Mouse (Mus musculus): ENCODE results near the gene Tmem203. TPM values are rescaled to one million over a fixed set of nuclear protein-coding genes. Genes with fewer than 3 reads are reported as not detected.

Gene Tmem203
- polyA plus RNA-seq, 1 experiment, result 31.9 TPM

- WGBS, result 13% methylated on average over 8 of the region's 8 CpGs
- peaks cover 34% of the 10 kb centered on the region for H3K4me1 ChIP-seq (ENCODE audit: control insufficient read depth, insufficient read depth, low read length)
Measured at GRCm38 (mm10) chr2:25297093-25297492, 41.9 kb downstream of the Tmem203 start.

GRCm38 (mm10) chr2:25298046-25298445 lies 42.8 kb downstream of the Tmem203 start:
- TF ChIP-seq CTCF (IDR thresholded peaks at IDR 0.05; ENCODE audit: borderline replicate concordance, insufficient read depth, low read depth, low read length), result no peak
- TF ChIP-seq POLR2A (IDR thresholded peaks at IDR 0.05; ENCODE audit: borderline replicate concordance, insufficient read depth, low read length), result no peak
- peaks cover 30% of the 10 kb centered on the region for H3K4me1 ChIP-seq (ENCODE audit: control insufficient read depth, insufficient read depth, low read length)
- no peaks in the 10 kb centered on the region for H3K27me3 ChIP-seq (ENCODE audit: control insufficient read depth, insufficient read depth, low read length)
- 14% methylated on average over 10 of the region's 10 CpGs for WGBS
- H3K27ac ChIP-seq (ENCODE audit: insufficient read depth, low read length), result no peak overlapping the region; the same call in 1 of the 2 replicates
- no peak overlapping the region for H3K4me3 ChIP-seq (replicated peaks; ENCODE audit: insufficient read depth, low read depth, low read length)
- DNase-seq, result peak; percentile 68 to 79

More at GRCm38 (mm10) chr2:25297093-25297492, 41.9 kb downstream of the Tmem203 start:
- no peak overlapping the region; the same call in 1 of the 2 replicates for H3K27ac ChIP-seq (ENCODE audit: insufficient read depth, low read length)
- H3K4me3 ChIP-seq (replicated peaks; ENCODE audit: insufficient read depth, low read depth, low read length), result no peak overlapping the region
- TF ChIP-seq CTCF (IDR thresholded peaks at IDR 0.05; ENCODE audit: borderline replicate concordance, insufficient read depth, low read depth, low read length), result no peak
- TF ChIP-seq POLR2A (IDR thresholded peaks at IDR 0.05; ENCODE audit: borderline replicate concordance, insufficient read depth, low read length), result no peak
- peak; percentile 54 to 56 for DNase-seq
- no peaks in the 10 kb centered on the region for H3K27me3 ChIP-seq (ENCODE audit: control insufficient read depth, insufficient read depth, low read length)

- Histone ChIP-seq H3K27ac (ENCODE audit: insufficient read depth, low read length) (peak overlapping the region; percentile 70), H3K27me3 (ENCODE audit: control insufficient read depth, insufficient read depth, low read length) (no peaks in the 10 kb centered on the region), H3K4me1 (ENCODE audit: control insufficient read depth, insufficient read depth, low read length) (peaks cover 31% of the 10 kb centered on the region), H3K4me3 (replicated peaks; ENCODE audit: insufficient read depth, low read depth, low read length) (no peak overlapping the region)
- peak in 1 of 2 experiments; percentile 34 for DNase-seq
- WGBS, result 20% methylated on average over 3 of the region's 3 CpGs
- TF ChIP-seq POLR2A (IDR thresholded peaks at IDR 0.05; ENCODE audit: borderline replicate concordance, insufficient read depth, low read length) (no peak), CTCF (IDR thresholded peaks at IDR 0.05; ENCODE audit: borderline replicate concordance, insufficient read depth, low read depth, low read length) (no peak)
Measured at GRCm38 (mm10) chr2:25303452-25303851, 48.2 kb downstream of the Tmem203 start.

DNA sequence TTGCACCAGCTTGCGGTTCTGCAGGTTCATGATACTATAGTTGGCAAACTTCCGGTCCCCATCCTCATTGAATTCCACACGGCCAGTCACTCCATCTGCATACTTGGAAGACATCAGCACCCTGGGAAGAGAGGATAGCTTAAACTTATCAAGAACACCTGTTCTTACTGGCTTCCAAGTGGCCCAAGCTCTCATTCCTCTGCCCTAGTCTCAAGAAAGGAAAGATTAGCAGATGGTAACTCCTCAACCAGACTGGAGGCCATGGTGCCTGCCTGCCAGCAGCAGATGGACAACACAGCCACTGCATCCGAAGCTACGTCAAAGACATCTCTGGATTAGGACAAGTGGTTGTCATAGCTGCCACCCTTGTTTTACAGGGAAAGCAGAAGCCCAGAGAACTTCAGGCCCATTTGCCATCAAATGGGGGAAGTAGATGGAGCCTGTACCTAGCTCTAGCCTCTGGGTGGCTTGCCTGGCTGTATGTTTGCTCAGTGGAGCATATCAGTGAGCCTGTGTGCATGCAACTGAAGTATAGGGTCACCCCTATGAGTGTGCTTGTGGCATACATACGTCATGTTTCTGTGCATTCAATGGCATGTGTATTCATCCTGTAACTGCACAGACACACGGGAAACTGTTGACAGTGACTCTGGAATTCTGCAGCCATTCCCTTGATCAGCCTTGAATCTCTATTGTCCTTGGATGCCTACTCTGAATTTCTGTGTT lies 48.9 kb downstream of the Tmem203 start:
- no peak overlapping the region for H3K4me3 ChIP-seq (replicated peaks; ENCODE audit: insufficient read depth, low read depth, low read length)
- peak overlapping the region; percentile 36 for H3K27ac ChIP-seq (ENCODE audit: insufficient read depth, low read length)

GRCm38 (mm10) chr2:25304657-25305541 lies 49.7 kb downstream of the Tmem203 start:
- H3K4me1 ChIP-seq (ENCODE audit: control insufficient read depth, insufficient read depth, low read length), result peaks cover 32% of the 10 kb centered on the region
- 0 out of 2 replicates have a peak, but pooled peaks have one; percentile 18 for TF ChIP-seq POLR2A (IDR thresholded peaks at IDR 0.05; ENCODE audit: borderline replicate concordance, insufficient read depth, low read length)
- TF ChIP-seq CTCF (IDR thresholded peaks at IDR 0.05; ENCODE audit: borderline replicate concordance, insufficient read depth, low read depth, low read length), result no peak
- no peak overlapping the region for H3K4me3 ChIP-seq (replicated peaks; ENCODE audit: insufficient read depth, low read depth, low read length)
- H3K27ac ChIP-seq (ENCODE audit: insufficient read depth, low read length), result peak overlapping the region; percentile 36
- no peaks in the 10 kb centered on the region for H3K27me3 ChIP-seq (ENCODE audit: control insufficient read depth, insufficient read depth, low read length)
- WGBS, result 13% methylated on average over 45 of the region's 45 CpGs
- peak in 1 of 2 experiments; percentile 58 for DNase-seq

More for the DNA sequence above, 48.9 kb downstream of the Tmem203 start:
- Histone ChIP-seq H3K27me3 (ENCODE audit: control insufficient read depth, insufficient read depth, low read length) (no peaks in the 10 kb centered on the region), H3K4me1 (ENCODE audit: control insufficient read depth, insufficient read depth, low read length) (peaks cover 32% of the 10 kb centered on the region)
- peak; percentile 18; the same call in 1 of the 2 replicates for TF ChIP-seq POLR2A (IDR thresholded peaks at IDR 0.05; ENCODE audit: borderline replicate concordance, insufficient read depth, low read length)
- TF ChIP-seq CTCF (IDR thresholded peaks at IDR 0.05; ENCODE audit: borderline replicate concordance, insufficient read depth, low read depth, low read length), result no peak
- 16% methylated on average over 7 of the region's 7 CpGs for WGBS
- DNase-seq, result peak; percentile 83 to 91

Other genes starting within 250 kb of the Tmem203 start
- gene Nsmf, start 201.1 kb upstream of the Tmem203 start, polyA plus RNA-seq (2012; rRNA removed), result 203 and 244 TPM in 2 replicates
- not detected in 2 replicates for gene Entpd8, start 175.1 kb upstream of the Tmem203 start, polyA plus RNA-seq (2012; rRNA removed)
- not detected in 2 replicates for gene Noxa1, start 160.3 kb upstream of the Tmem203 start, polyA plus RNA-seq (2012; rRNA removed)
- 7.7 and 9.4 TPM in 2 replicates for gene Nrarp, start 74.7 kb upstream of the Tmem203 start, polyA plus RNA-seq (2012; rRNA removed)
- 3.6 and 4.2 TPM in 2 replicates for gene Tor4a, start 58.6 kb upstream of the Tmem203 start, polyA plus RNA-seq (2012; rRNA removed)
- gene Nelfb, start 44.0 kb upstream of the Tmem203 start, polyA plus RNA-seq (2012; rRNA removed), result 69.4 and 84.5 TPM in 2 replicates
- gene Stpg3, start 40.8 kb upstream of the Tmem203 start, polyA plus RNA-seq (2012; rRNA removed), result not detected in 2 replicates
- 0.10 and 0.11 TPM in 2 replicates for gene Fam166a, start 36.7 kb upstream of the Tmem203 start, polyA plus RNA-seq (2012; rRNA removed)
- 647 and 663 TPM in 2 replicates for gene Tubb4b, start 30.7 kb upstream of the Tmem203 start, polyA plus RNA-seq (2012; rRNA removed)
- 0.73 and 0.92 TPM in 2 replicates for gene Slc34a3, start 21.1 kb upstream of the Tmem203 start, polyA plus RNA-seq (2012; rRNA removed)
- not detected in 2 replicates for gene Rnf224, start 18.7 kb upstream of the Tmem203 start, polyA plus RNA-seq (2012; rRNA removed)
- 423 and 427 TPM in 2 replicates for gene Rnf208, start 13.2 kb upstream of the Tmem203 start, polyA plus RNA-seq (2012; rRNA removed)
- gene Cysrt1, start 13.0 kb upstream of the Tmem203 start, polyA plus RNA-seq (2012; rRNA removed), result 0.76 and 0.80 TPM in 2 replicates
- gene AL732309.1, start 8.6 kb upstream of the Tmem203 start, polyA plus RNA-seq (2012; rRNA removed), result 12.5 and 14.1 TPM in 2 replicates
- gene Tprn, start 7.2 kb downstream of the Tmem203 start, polyA plus RNA-seq (2012; rRNA removed), result 91.0 and 96.9 TPM in 2 replicates
- gene Ssna1, start 17.0 kb downstream of the Tmem203 start, polyA plus RNA-seq (2012; rRNA removed), result 74.5 and 75.9 TPM in 2 replicates
- gene Anapc2, start 17.0 kb downstream of the Tmem203 start, polyA plus RNA-seq (2012; rRNA removed), result 103 TPM in 2 replicates
- gene Tmem210, start 32.7 kb downstream of the Tmem203 start, polyA plus RNA-seq (2012; rRNA removed), result not detected in 2 replicates
- 0.20 and 0.21 TPM in 2 replicates for gene Lrrc26, start 34.5 kb downstream of the Tmem203 start, polyA plus RNA-seq (2012; rRNA removed)
- 282 and 290 TPM in 2 replicates for gene Grin1, start 63.7 kb downstream of the Tmem203 start, polyA plus RNA-seq (2012; rRNA removed)
- gene Man1b1, start 76.9 kb downstream of the Tmem203 start, polyA plus RNA-seq (2012; rRNA removed), result 33.2 and 34.1 TPM in 2 replicates
- gene Dpp7, start 100.9 kb downstream of the Tmem203 start, polyA plus RNA-seq (2012; rRNA removed), result 63.1 and 71.2 TPM in 2 replicates
- 19.0 and 22.1 TPM in 2 replicates for gene Uap1l1, start 110.2 kb downstream of the Tmem203 start, polyA plus RNA-seq (2012; rRNA removed)
- gene Sapcd2, start 116.9 kb downstream of the Tmem203 start, polyA plus RNA-seq (2012; rRNA removed), result 4.4 and 4.7 TPM in 2 replicates
- 12.3 and 12.5 TPM in 2 replicates for gene Entpd2, start 140.4 kb downstream of the Tmem203 start, polyA plus RNA-seq (2012; rRNA removed)
- gene Npdc1, start 143.9 kb downstream of the Tmem203 start, polyA plus RNA-seq (2012; rRNA removed), result 502 and 505 TPM in 2 replicates
- 0.51 and 0.71 TPM in 2 replicates for gene Fut7, start 167.8 kb downstream of the Tmem203 start, polyA plus RNA-seq (2012; rRNA removed)
- gene Abca2, start 173.3 kb downstream of the Tmem203 start, polyA plus RNA-seq (2012; rRNA removed), result 285 and 294 TPM in 2 replicates
- gene Clic3, start 201.4 kb downstream of the Tmem203 start, polyA plus RNA-seq (2012; rRNA removed), result 0.84 and 2.8 TPM in 2 replicates
- gene Paxx, start 205.7 kb downstream of the Tmem203 start, polyA plus RNA-seq (2012; rRNA removed), result 196 and 230 TPM in 2 replicates
- gene Ptgds, start 214.6 kb downstream of the Tmem203 start, polyA plus RNA-seq (2012; rRNA removed), result 2,130 and 2,485 TPM in 2 replicates
- gene Lcn12, start 238.5 kb downstream of the Tmem203 start, polyA plus RNA-seq (2012; rRNA removed), result not detected in 2 replicates
- gene Fbxw5, start 245.3 kb downstream of the Tmem203 start, polyA plus RNA-seq (2012; rRNA removed), result 54.7 and 59.4 TPM in 2 replicates
- 3.6 and 4.2 TPM in 2 replicates for gene C8g, start 246.3 kb downstream of the Tmem203 start, polyA plus RNA-seq (2012; rRNA removed)

Data from cerebellum, adult 2 months (tissue).